Mouse (Mus musculus) thymus, adult 2 months (tissue): ENCODE data around the gene Ube2e3. TPM values are rescaled to one million over a fixed set of nuclear protein-coding genes. Genes with fewer than 3 reads are reported as not detected.

ENCODE experiments used
- DNase-seq: peaks from one replicate; pipeline ENCODE4 v3.0.0; 2021
- H3K27ac ChIP-seq: fragments of 200-500 bp; 2 replicates; pipeline ENCODE4 v1.5.1; 2012; ENCODE audit warnings: low read length, control low read depth; ENCODE audit not compliant: control insufficient read depth, insufficient read depth
- H3K27me3 ChIP-seq: fragments of 200-500 bp; 2 replicates; pipeline ENCODE4 v1.6.1; 2012; ENCODE audit warnings: mild to moderate bottlenecking, low read length, moderate library complexity, mixed read lengths; ENCODE audit not compliant: control insufficient read depth, insufficient read depth
- H3K36me3 ChIP-seq: fragments of 200-500 bp; 2 replicates; pipeline ENCODE4 v1.6.1; 2012; ENCODE audit warnings: mild to moderate bottlenecking, low read length, moderate library complexity; ENCODE audit not compliant: control insufficient read depth, insufficient read depth
- H3K4me1 ChIP-seq: fragments of 200-500 bp; replicated peaks from 2 replicates; pipeline ENCODE4 v1.6.1; 2012; ENCODE audit warnings: low read length; ENCODE audit not compliant: control insufficient read depth, insufficient read depth
- H3K4me3 ChIP-seq: fragments of 200-500 bp; 2 replicates; pipeline ENCODE4 v1.5.1; 2012; ENCODE audit warnings: mild to moderate bottlenecking, low read length, control low read depth, moderate library complexity; ENCODE audit not compliant: control insufficient read depth, insufficient read depth
- CTCF ChIP-seq: fragments of 200-500 bp; IDR thresholded peaks from 2 replicates; pipeline ENCODE4 v1.5.1; 2012; ENCODE audit warnings: mild to moderate bottlenecking, control low read depth, low read length, moderate library complexity, borderline replicate concordance; ENCODE audit not compliant: control insufficient read depth, poor library complexity, insufficient read depth; ENCODE audit errors: extremely low read depth
- POLR2A ChIP-seq: fragments of 200-500 bp; IDR thresholded peaks from 2 replicates; pipeline ENCODE4 v1.6.1; 2012; ENCODE audit warnings: mild to moderate bottlenecking, low read length, control low read depth, moderate library complexity; ENCODE audit not compliant: control insufficient read depth, poor library complexity, insufficient read depth; ENCODE audit errors: extremely low read depth
- WGBS: fragments of 180-500 bp; shearing (Covaris S2); methylation state at CpG from one replicate; pipeline ENCODE4 v1.1.7; 2018; 5-methylcytosine and 5-hydroxymethylcytosine counted together
- polyA plus RNA-seq: library from polyadenylated mRNA; depleted of rRNA; stranded (reverse); fragments of >200 nt; gene quantifications from 2 replicates; pipeline ENCODE4 v1.2.3, GENCODE M21; 2012

Ube2e3 gene
- polyA plus RNA-seq, 1 experiment, result 37.3 TPM

- TF ChIP-seq CTCF, result no peak
- no peak for TF ChIP-seq POLR2A
- 71% methylated on average over 2 of the region's 2 CpGs for WGBS
- DNase-seq, result peak; percentile 3
These were observed 46.9 kb downstream of the Ube2e3 start for GRCm38 (mm10) chr2:78914861-78915260.

GRCm38 (mm10) chr2:78922980-78923674 lies 55.2 kb downstream of the Ube2e3 start:
- H3K27me3 ChIP-seq, result no peaks in the 10 kb centered on the region
- no peaks in the 10 kb centered on the region for H3K4me1 ChIP-seq
- DNase-seq, result no peak
- TF ChIP-seq CTCF (no peak), POLR2A (no peak)
- 96% methylated on average over 6 of the region's 6 CpGs for WGBS
- H3K4me3 ChIP-seq, result no peak overlapping the region
- no peak overlapping the region for H3K27ac ChIP-seq
- H3K36me3 ChIP-seq, result peaks cover 4% of the 10 kb centered on the region; the same call in 1 of the 2 replicates

More at GRCm38 (mm10) chr2:78914861-78915260, 46.9 kb downstream of the Ube2e3 start:
- Histone ChIP-seq H3K4me1 (no peaks in the 10 kb centered on the region), H3K27me3 (no peaks in the 10 kb centered on the region), H3K4me3 (no peak overlapping the region), H3K36me3 (peaks cover 6% of the 10 kb centered on the region; the same call in 1 of the 2 replicates), H3K27ac (no peak overlapping the region)

GRCm38 (mm10) chr2:78925807-78926206 lies 57.9 kb downstream of the Ube2e3 start:
- Histone ChIP-seq H3K36me3 (no peaks in the 10 kb centered on the region), H3K4me3 (no peak overlapping the region), H3K27me3 (no peaks in the 10 kb centered on the region), H3K27ac (no peak overlapping the region), H3K4me1 (no peaks in the 10 kb centered on the region)
- TF ChIP-seq POLR2A (no peak), CTCF (no peak)
- WGBS, result 75% methylated on average over 1 of the region's 1 CpGs
- DNase-seq, result no peak

DNA sequence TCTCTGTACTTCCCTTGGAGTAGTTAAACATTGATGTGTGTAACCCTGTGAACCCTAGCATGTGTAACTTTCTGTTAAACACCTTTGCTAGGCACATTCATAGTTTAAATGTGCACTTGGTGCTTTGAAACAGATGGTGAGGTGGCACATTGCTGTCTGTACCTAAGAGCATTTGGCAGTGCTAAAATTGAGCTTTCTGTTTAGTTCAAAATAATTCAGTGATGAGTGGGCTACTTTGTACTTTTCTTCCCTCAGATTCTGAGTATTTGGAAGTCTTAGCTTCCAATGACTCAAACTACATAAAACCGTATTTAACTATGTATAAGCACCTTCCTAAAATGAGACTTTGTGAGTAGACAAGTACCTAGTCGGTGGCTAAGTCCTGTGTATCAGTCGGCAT lies 59.7 kb downstream of the Ube2e3 start:
- no peak overlapping the region for H3K27ac ChIP-seq
- H3K4me3 ChIP-seq, result no peak overlapping the region
- no peaks in the 10 kb centered on the region for H3K4me1 ChIP-seq
- TF ChIP-seq POLR2A (no peak), CTCF (no peak)
- no peaks in the 10 kb centered on the region for H3K27me3 ChIP-seq
- H3K36me3 ChIP-seq, result no peaks in the 10 kb centered on the region
- 97% methylated on average over 3 of the region's 3 CpGs for WGBS
- DNase-seq, result no peak

GRCm38 (mm10) chr2:78928080-78928479 lies 60.2 kb downstream of the Ube2e3 start:
- Histone ChIP-seq H3K36me3 (no peaks in the 10 kb centered on the region), H3K27ac (no peak overlapping the region), H3K27me3 (no peaks in the 10 kb centered on the region), H3K4me3 (no peak overlapping the region), H3K4me1 (no peaks in the 10 kb centered on the region)
- no peak for DNase-seq
- TF ChIP-seq POLR2A (no peak), CTCF (no peak)
- 94% methylated on average over 5 of the region's 5 CpGs for WGBS

DNA sequence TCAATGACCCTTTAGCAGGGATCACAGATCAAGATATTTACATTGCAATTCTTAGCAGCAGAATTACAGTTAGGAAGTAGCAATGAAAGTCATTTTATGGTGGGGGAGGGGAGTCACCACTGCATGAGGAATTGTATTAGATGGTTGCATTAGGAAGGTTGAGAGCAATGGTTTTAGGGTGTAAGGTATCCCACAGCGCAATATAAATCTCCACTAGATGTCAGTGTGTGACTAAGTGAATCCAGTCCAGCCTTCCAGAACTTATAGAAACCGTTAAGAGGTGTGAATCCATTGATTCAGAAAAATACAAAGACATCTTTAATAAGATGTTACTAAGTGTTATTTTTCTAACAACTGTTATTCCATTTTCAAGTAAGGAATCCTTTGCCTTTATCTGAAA lies 63.4 kb downstream of the Ube2e3 start:
- TF ChIP-seq CTCF, result no peak
- TF ChIP-seq POLR2A, result no peak
- 37% methylated on average over 2 of the region's 2 CpGs for WGBS
- no peak overlapping the region for H3K27ac ChIP-seq
- no peaks in the 10 kb centered on the region for H3K27me3 ChIP-seq
- peak; percentile 5 for DNase-seq
- no peaks in the 10 kb centered on the region for H3K36me3 ChIP-seq
- H3K4me1 ChIP-seq, result no peaks in the 10 kb centered on the region
- no peak overlapping the region for H3K4me3 ChIP-seq

DNA sequence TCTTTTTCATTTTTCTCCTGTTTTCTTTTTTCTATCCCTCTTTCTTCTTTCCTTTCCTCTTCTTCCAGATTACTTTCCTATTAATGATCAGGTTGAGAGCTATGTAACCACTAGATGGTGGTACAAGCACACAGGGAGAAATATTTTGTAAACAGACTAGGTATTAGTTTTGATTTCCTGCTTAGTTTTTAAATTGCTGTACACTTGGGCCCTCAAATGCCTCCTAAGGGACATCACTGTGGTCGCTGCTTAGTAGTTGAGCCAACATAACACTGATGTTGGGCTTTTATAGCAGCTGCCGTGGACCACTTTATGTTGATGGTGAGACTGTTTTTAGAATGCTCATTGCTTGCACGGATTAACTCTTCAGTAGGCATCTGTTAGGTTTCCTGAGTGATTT lies 91.5 kb downstream of the Ube2e3 start:
- Histone ChIP-seq H3K36me3 (no peaks in the 10 kb centered on the region), H3K27me3 (no peaks in the 10 kb centered on the region), H3K27ac (no peak overlapping the region), H3K4me1 (peaks cover 5% of the 10 kb centered on the region; the same call in 1 of the 2 replicates), H3K4me3 (no peak overlapping the region)
- TF ChIP-seq CTCF (no peak), POLR2A (no peak)
- WGBS, result 22% methylated on average over 3 of the region's 3 CpGs
- DNase-seq, result no peak
